16 mouse cellular contexts compared by ENCODE assay signal in the genomic region with DNA sequence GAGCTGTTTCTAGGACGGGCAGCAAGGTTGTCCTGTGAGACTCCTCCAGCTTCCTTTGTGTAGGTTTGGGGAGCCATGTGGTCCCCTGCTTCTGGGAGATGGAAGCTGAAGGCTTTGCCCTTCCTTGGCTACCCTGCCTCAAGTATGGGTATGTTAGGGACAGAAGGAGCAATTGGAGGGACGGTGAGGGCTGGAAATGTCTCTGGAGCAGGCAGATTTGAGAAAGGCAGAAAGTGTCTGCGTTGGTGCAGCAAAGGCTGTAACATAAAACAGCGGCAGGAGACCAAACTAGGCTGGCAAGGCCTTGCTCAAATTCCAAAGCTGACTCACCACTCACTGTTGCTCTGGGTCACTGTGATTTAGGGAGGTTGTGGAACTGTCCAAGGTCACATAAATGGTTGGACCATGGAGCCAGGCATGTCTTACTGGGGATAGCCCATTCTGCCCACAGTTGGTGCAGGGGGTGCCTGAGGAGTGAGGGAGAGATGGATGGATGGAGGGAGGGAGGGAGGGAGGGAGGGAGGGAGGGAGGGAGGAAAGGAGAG.
DNase-seq lines count a peak whose midpoint lies in the region; ATAC-seq and TF ChIP-seq lines count a peak whose summit lies in the region.
"Had no signal": no experiment of that assay in that cellular context is flagged by ENCODE, and none has a peak within 500 bp of the region (broad histone marks: within the 10 kb centered on the region; RNA-seq: fewer than 3 reads in every experiment).

No protein-coding gene starts in this region.

- peak; percentile 50 for DNase-seq in gastrocnemius, adult 18-20 months (ENCODE audit: low spot score)
- DNase-seq in gastrocnemius, postnatal 4 days (ENCODE audit: low spot score in 2 of 2): no peak
- DNase-seq in adrenal gland, postnatal 25 days: peak; percentile 38
- no peak for DNase-seq in thymus, postnatal 10 days (ENCODE audit: low spot score in 2 of 2)
- no peak for DNase-seq in left cerebral cortex, adult 18-20 months (ENCODE audit: low spot score in 2 of 2)
- no peak for DNase-seq in lung, postnatal 0 days (ENCODE audit: low spot score)
- DNase-seq: lung, postnatal 14 days; thymus, adult 2 months had no signal

- peak overlapping the region; percentile 78 for H3K27ac ChIP-seq in heart, embryonic 15.5 days
- no peak overlapping the region for H3K27ac ChIP-seq in heart, embryonic 11.5 days (ENCODE audit: low read depth, low read length)
- no peak overlapping the region for H3K27ac ChIP-seq in lung, postnatal 0 days (ENCODE audit: low read length)
- H3K27ac ChIP-seq: forebrain, embryonic 12.5 days; hindbrain, embryonic 10.5 days; left cerebral cortex, adult 2 months; limb, embryonic 13.5 days; liver, embryonic 15.5 days; neural tube, embryonic 13.5 days had no signal

- no peak for ATAC-seq in heart, embryonic 15.5 days (replicated peaks; ENCODE audit: insufficient number of reproducible peaks, insufficient read depth, low FRiP score, low read depth)
- ATAC-seq in heart, embryonic 11.5 days (replicated peaks; ENCODE audit: insufficient number of reproducible peaks, low FRiP score, low TSS enrichment): no peak
- no peak for ATAC-seq in lung, postnatal 0 days

- H3K4me3 ChIP-seq in heart, embryonic 15.5 days: no peak overlapping the region
- H3K4me3 ChIP-seq in heart, embryonic 11.5 days (ENCODE audit: low read depth, low read length): no peak overlapping the region
- no peak overlapping the region for H3K4me3 ChIP-seq in lung, postnatal 0 days (ENCODE audit: low read depth, low read length)
- H3K4me3 ChIP-seq: forebrain, embryonic 12.5 days; hindbrain, embryonic 10.5 days; left cerebral cortex, adult 2 months; limb, embryonic 13.5 days; liver, embryonic 15.5 days; neural tube, embryonic 13.5 days had no signal

- no peaks in the 10 kb centered on the region for H3K27me3 ChIP-seq in heart, embryonic 15.5 days
- no peaks in the 10 kb centered on the region for H3K27me3 ChIP-seq in heart, embryonic 11.5 days (ENCODE audit: control insufficient read depth, insufficient read depth, low read length)
- H3K27me3 ChIP-seq in lung, postnatal 0 days (replicated peaks; ENCODE audit: insufficient read depth, low read length): no peaks in the 10 kb centered on the region
- H3K27me3 ChIP-seq: forebrain, embryonic 12.5 days; limb, embryonic 13.5 days; liver, embryonic 15.5 days; neural tube, embryonic 13.5 days had no signal

- H3K4me2 ChIP-seq in heart, embryonic 15.5 days: no peak overlapping the region
- no peak overlapping the region for H3K4me2 ChIP-seq in heart, embryonic 11.5 days
- no peak overlapping the region for H3K4me2 ChIP-seq in lung, postnatal 0 days (replicated peaks; ENCODE audit: low read depth, low read length)
- H3K4me2 ChIP-seq: forebrain, embryonic 12.5 days; limb, embryonic 13.5 days; liver, embryonic 15.5 days; neural tube, embryonic 13.5 days had no signal

- no peak for TF ChIP-seq EP300 in lung, postnatal 0 days (IDR thresholded peaks at IDR 0.05)

- H3K9ac ChIP-seq in heart, embryonic 15.5 days: no peak overlapping the region
- H3K9ac ChIP-seq in heart, embryonic 11.5 days (ENCODE audit: low read depth, low read length): no peak overlapping the region
- H3K9ac ChIP-seq in lung, postnatal 0 days (replicated peaks; ENCODE audit: low read depth): no peak overlapping the region
- H3K9ac ChIP-seq: forebrain, embryonic 12.5 days; limb, embryonic 13.5 days; liver, embryonic 15.5 days; neural tube, embryonic 13.5 days had no signal

- no peaks in the 10 kb centered on the region for H3K9me3 ChIP-seq in heart, embryonic 15.5 days (replicated peaks)
- no peaks in the 10 kb centered on the region for H3K9me3 ChIP-seq in heart, embryonic 11.5 days (replicated peaks; ENCODE audit: control insufficient read depth, low read length)
- H3K9me3 ChIP-seq in lung, postnatal 0 days (ENCODE audit: low read length): no peaks in the 10 kb centered on the region
- H3K9me3 ChIP-seq: forebrain, embryonic 12.5 days; hindbrain, embryonic 10.5 days; limb, embryonic 13.5 days; liver, embryonic 15.5 days; neural tube, embryonic 13.5 days had no signal

- 60% methylated on average over 4 of the region's 4 CpGs for WGBS in heart, embryonic 15.5 days
- WGBS in heart, embryonic 11.5 days (ENCODE audit: insufficient replicate concordance): 72% methylated on average over 4 of the region's 4 CpGs
- 69% methylated on average over 4 of the region's 4 CpGs for WGBS in lung, postnatal 0 days

- TF ChIP-seq CTCF in lung, postnatal 0 days (IDR thresholded peaks at IDR 0.05): no peak

- H3K36me3 ChIP-seq in heart, embryonic 15.5 days: peaks cover 4% of the 10 kb centered on the region; the same call in 1 of the 2 replicates
- no peaks in the 10 kb centered on the region for H3K36me3 ChIP-seq in heart, embryonic 11.5 days (ENCODE audit: control insufficient read depth, insufficient read depth, low read length)
- H3K36me3 ChIP-seq in lung, postnatal 0 days (ENCODE audit: insufficient read depth, low read length): no peaks in the 10 kb centered on the region
- H3K36me3 ChIP-seq: forebrain, embryonic 12.5 days; hindbrain, embryonic 10.5 days; limb, embryonic 13.5 days; liver, embryonic 15.5 days; neural tube, embryonic 13.5 days had no signal

- peaks cover 22% of the 10 kb centered on the region for H3K4me1 ChIP-seq in heart, embryonic 15.5 days (replicated peaks)
- H3K4me1 ChIP-seq in heart, embryonic 11.5 days (ENCODE audit: control insufficient read depth, insufficient read depth, low read length): peaks cover 13% of the 10 kb centered on the region
- H3K4me1 ChIP-seq in lung, postnatal 0 days (ENCODE audit: insufficient read depth, low read depth, low read length): no peaks in the 10 kb centered on the region
- H3K4me1 ChIP-seq: forebrain, embryonic 12.5 days; hindbrain, embryonic 10.5 days; liver, embryonic 15.5 days; neural tube, embryonic 13.5 days had no signal

Comparison
In these comparisons a context has a peak if more than half of its experiments do, and no peak if none do; other contexts are left out.
1. DNase-seq: peak in gastrocnemius, adult 18-20 months (single experiment) and adrenal gland, postnatal 25 days (single experiment); none in gastrocnemius, postnatal 4 days (0 of 2), thymus, postnatal 10 days (0 of 2), left cerebral cortex, adult 18-20 months (0 of 2) and lung, postnatal 0 days (single experiment).